ENCODE assay signal across 8 mouse cellular contexts in genomic region chr8:113848081-113848652, GRCm38 (mm10). TPM values are rescaled to one million over a fixed set of nuclear protein-coding genes. Genes with fewer than 3 reads are reported as not detected.
DNase-seq lines count a peak whose midpoint lies in the region; ATAC-seq and TF ChIP-seq lines count a peak whose summit lies in the region.

No protein-coding gene starts in this region.

- 2% methylated on average over 49 of the region's 50 CpGs for WGBS in heart, embryonic 15.5 days
- 1% methylated on average over 50 of the region's 50 CpGs for WGBS in heart, adult 2 months
- 4% methylated on average over 50 of the region's 50 CpGs for WGBS in bone marrow, adult 2 months
- WGBS in forebrain, postnatal 0 days, result under 1% methylated on average over 50 of the region's 50 CpGs
- under 1% methylated on average over 48 of the region's 50 CpGs for WGBS in midbrain, embryonic 12.5 days

- peaks cover 15% of the 10 kb centered on the region for H3K4me1 ChIP-seq in heart, embryonic 15.5 days (replicated peaks)
- peaks cover 2% of the 10 kb centered on the region for H3K4me1 ChIP-seq in heart, adult 2 months (ENCODE audit: control insufficient read depth, insufficient read depth, low read length)
- H3K4me1 ChIP-seq in bone marrow, adult 2 months (ENCODE audit: control insufficient read depth, insufficient read depth, low read length), result no peaks in the 10 kb centered on the region
- H3K4me1 ChIP-seq in forebrain, postnatal 0 days (ENCODE audit: insufficient read depth), result no peaks in the 10 kb centered on the region
- peaks cover 18% of the 10 kb centered on the region for H3K4me1 ChIP-seq in midbrain, embryonic 12.5 days

- H3K9ac ChIP-seq in heart, embryonic 15.5 days, result peak overlapping the region; percentile 9; the same call in 1 of the 2 replicates
- H3K9ac ChIP-seq in heart, adult 2 months (ENCODE audit: low read depth, low read length), result no peak overlapping the region; the same call in 1 of the 2 replicates
- peak overlapping the region; percentile 80 for H3K9ac ChIP-seq in forebrain, postnatal 0 days
- peak overlapping the region; percentile 71 for H3K9ac ChIP-seq in midbrain, embryonic 12.5 days (replicated peaks)

- H3K27me3 ChIP-seq in heart, embryonic 15.5 days, result peaks cover 62% of the 10 kb centered on the region
- peaks cover 8% of the 10 kb centered on the region for H3K27me3 ChIP-seq in heart, adult 2 months (ENCODE audit: control insufficient read depth, insufficient read depth, low read length)
- no peaks in the 10 kb centered on the region for H3K27me3 ChIP-seq in forebrain, postnatal 0 days (ENCODE audit: insufficient read depth, low read length)
- H3K27me3 ChIP-seq in midbrain, embryonic 12.5 days, result peaks cover 50% of the 10 kb centered on the region

- no peak overlapping the region for H3K27ac ChIP-seq in heart, embryonic 15.5 days
- H3K27ac ChIP-seq in heart, adult 2 months, result no peak overlapping the region
- no peak overlapping the region for H3K27ac ChIP-seq in bone marrow, adult 2 months (ENCODE audit: control insufficient read depth, insufficient read depth, low read depth, low read length, poor library complexity)
- H3K27ac ChIP-seq in forebrain, postnatal 0 days (ENCODE audit: low read depth, low read length), result peak overlapping the region; percentile 86
- peak overlapping the region; percentile 30; the same call in 1 of the 2 replicates for H3K27ac ChIP-seq in midbrain, embryonic 12.5 days (replicated peaks)

- no peak for TF ChIP-seq POLR2A in heart, adult 2 months (IDR thresholded peaks at IDR 0.05; ENCODE audit: insufficient read depth, low read depth, low read length)
- TF ChIP-seq POLR2A in bone marrow, adult 2 months (IDR thresholded peaks at IDR 0.05; ENCODE audit: borderline replicate concordance, control insufficient read depth, low read depth, low read length), result 0 out of 2 replicates have a peak, but pooled peaks have one; percentile 4

- peak; percentile 18; the same call in 1 of the 2 replicates for ATAC-seq in heart, embryonic 15.5 days (replicated peaks; ENCODE audit: insufficient number of reproducible peaks, insufficient read depth, low FRiP score, low read depth)
- ATAC-seq in forebrain, postnatal 0 days, result peak; percentile 72
- peak; percentile 67 for ATAC-seq in midbrain, embryonic 12.5 days (ENCODE audit: low FRiP score, low read depth)

- intact Hi-C loops in heart, adult 2 months (cut with DNase I), result no loop called here

- H3K79me2 ChIP-seq in heart, adult 2 months (replicated peaks; ENCODE audit: control insufficient read depth, insufficient read depth, low read length), result no peaks in the 10 kb centered on the region

- peak overlapping the region; percentile 52 for H3K4me3 ChIP-seq in heart, embryonic 15.5 days
- H3K4me3 ChIP-seq in heart, adult 2 months, result no peak overlapping the region
- H3K4me3 ChIP-seq in bone marrow, adult 2 months (replicated peaks; ENCODE audit: control insufficient read depth, low read depth, low read length), result no peak overlapping the region
- peak overlapping the region; percentile 71 for H3K4me3 ChIP-seq in forebrain, postnatal 0 days (ENCODE audit: low read depth, low read length)
- peak overlapping the region; percentile 66 for H3K4me3 ChIP-seq in midbrain, embryonic 12.5 days

- DNase-seq in heart, adult 2 months, result no peak
- DNase-seq in forebrain, postnatal 0 days, result peak; percentile 67
- no peak for DNase-seq in urinary bladder, postnatal 25 days (ENCODE audit: low spot score)
- DNase-seq in urinary bladder, postnatal 14 days (ENCODE audit: low spot score), result no peak
- DNase-seq in lung, postnatal 14 days, result no peak

- no peak for TF ChIP-seq CTCF in heart, adult 2 months (IDR thresholded peaks at IDR 0.05)
- TF ChIP-seq CTCF in bone marrow, adult 2 months (IDR thresholded peaks at IDR 0.05; ENCODE audit: control insufficient read depth, insufficient read depth, low read length), result no peak
- no peak for TF ChIP-seq CTCF in forebrain, postnatal 0 days (IDR thresholded peaks at IDR 0.05; ENCODE audit: low read depth)

- peak overlapping the region; percentile 88 for H3K4me2 ChIP-seq in heart, embryonic 15.5 days
- H3K4me2 ChIP-seq in forebrain, postnatal 0 days (ENCODE audit: low read depth), result peak overlapping the region; percentile 99
- H3K4me2 ChIP-seq in midbrain, embryonic 12.5 days (replicated peaks), result peak overlapping the region; percentile 100

- H3K9me3 ChIP-seq in heart, embryonic 15.5 days (replicated peaks), result no peaks in the 10 kb centered on the region
- H3K9me3 ChIP-seq in forebrain, postnatal 0 days (ENCODE audit: low read length), result 0 out of 2 replicates have a peak, but pooled peaks cover 3% of the 10 kb centered on the region
- H3K9me3 ChIP-seq in midbrain, embryonic 12.5 days, result no peaks in the 10 kb centered on the region

- no peak for TF ChIP-seq EP300 in heart, adult 2 months (IDR thresholded peaks at IDR 0.05; ENCODE audit: insufficient read depth, low read depth, low read length)

- H3K36me3 ChIP-seq in heart, embryonic 15.5 days, result no peaks in the 10 kb centered on the region
- no peaks in the 10 kb centered on the region for H3K36me3 ChIP-seq in heart, adult 2 months (ENCODE audit: control insufficient read depth, insufficient read depth, low read length)
- H3K36me3 ChIP-seq in forebrain, postnatal 0 days (ENCODE audit: insufficient read depth), result no peaks in the 10 kb centered on the region
- no peaks in the 10 kb centered on the region for H3K36me3 ChIP-seq in midbrain, embryonic 12.5 days

RNA-seq across cellular contexts. Expression of gene Adamts18, which starts 0.4 kb away (rescaled TPM):
- 0.88 and 2.0 TPM in 2 replicates for polyA plus RNA-seq in heart, embryonic 15.5 days (2015; fragmentation: Nextera tagmentation; extraction: Ambion mirVana)
- total RNA-seq in heart, adult 2 months (2021), result not detected
- polyA plus RNA-seq in heart, adult 2 months (2012; rRNA removed), result 0.04 TPM in 1 of 2 replicates, not detected in the other
- polyA plus RNA-seq in bone marrow, adult 2 months (2011; ENCODE audit: insufficient read depth, insufficient read length, low replicate concordance, missing spikeins), result not detected in 2 replicates
- total RNA-seq in forebrain, postnatal 0 days (2014; rRNA removed), result 8.9 and 9.2 TPM in 2 replicates
- polyA plus RNA-seq in forebrain, postnatal 0 days (2015; fragmentation: Nextera tagmentation; extraction: Ambion mirVana), result 3.6 and 4.7 TPM in 2 replicates
- polyA plus RNA-seq in midbrain, embryonic 12.5 days (2016; fragmentation: Nextera tagmentation; extraction: Ambion mirVana), result 1.1 and 2.0 TPM in 2 replicates

Comparison
In these comparisons a context has a peak if more than half of its experiments do, and no peak if none do; other contexts are left out.
1. H3K4me3 ChIP-seq: peak in heart, embryonic 15.5 days (single experiment), forebrain, postnatal 0 days (single experiment) and midbrain, embryonic 12.5 days (single experiment); none in heart, adult 2 months (single experiment) and bone marrow, adult 2 months (single experiment).
2. ATAC-seq: peak in every context shown above with its lines; median percentile 72 in forebrain, postnatal 0 days; 67 in midbrain, embryonic 12.5 days; 18 in heart, embryonic 15.5 days.
3. H3K27ac ChIP-seq: peak in forebrain, postnatal 0 days (single experiment) and midbrain, embryonic 12.5 days (single experiment); none in heart, embryonic 15.5 days (single experiment), heart, adult 2 months (single experiment) and bone marrow, adult 2 months (single experiment).
4. Peak in every context shown above with its lines, with median percentiles within 50 percentile points of each other: H3K4me2 ChIP-seq.